Mouse (Mus musculus) hindbrain, embryonic 16.5 days (tissue): ENCODE results near the gene Cacna2d1. TPM values are rescaled to one million over a fixed set of nuclear protein-coding genes. Genes with fewer than 3 reads are reported as not detected.

Source experiments
- ATAC-seq: fragments of 200-750 bp; cut with Nextera tagmentation; 2 replicates; pipeline ENCODE4 v1.8.0; 2017; ENCODE audit warnings: moderate TSS enrichment, moderate library complexity
- H3K27ac ChIP-seq: fragments of 300-500 bp; sonication (generic); 2 replicates; pipeline ENCODE4 v1.5.1; 2014; ENCODE audit warnings: low read depth, mild to moderate bottlenecking, control low read depth, low read length, moderate library complexity
- H3K27me3 ChIP-seq: fragments of 300-500 bp; sonication (generic); replicated peaks from 2 replicates; pipeline ENCODE4 v1.6.1; 2014; ENCODE audit warnings: low read length; ENCODE audit not compliant: control insufficient read depth, insufficient read depth
- H3K36me3 ChIP-seq: fragments of 300-500 bp; sonication (generic); 2 replicates; pipeline ENCODE4 v1.6.1; 2014; ENCODE audit warnings: mild to moderate bottlenecking, low read length, moderate library complexity, mixed read lengths; ENCODE audit not compliant: control insufficient read depth, insufficient read depth
- H3K4me1 ChIP-seq: fragments of 300-500 bp; sonication (generic); 2 replicates; pipeline ENCODE4 v1.6.1; 2014; ENCODE audit warnings: low read depth, low read length; ENCODE audit not compliant: control insufficient read depth, insufficient read depth
- H3K4me2 ChIP-seq: fragments of 300-500 bp; sonication (generic); 2 replicates; pipeline ENCODE4 v1.6.1; 2014; ENCODE audit warnings: mild to moderate bottlenecking, low read length, control low read depth, moderate library complexity
- H3K4me3 ChIP-seq: fragments of 300-500 bp; sonication (generic); 2 replicates; pipeline ENCODE4 v1.5.1; 2014; ENCODE audit warnings: mild to moderate bottlenecking, low read length, control low read depth, moderate library complexity
- H3K9ac ChIP-seq: fragments of 300-500 bp; sonication (generic); 2 replicates; pipeline ENCODE4 v1.6.1; 2014; ENCODE audit warnings: low read depth, mild to moderate bottlenecking, control low read depth, low read length, moderate library complexity
- H3K9me3 ChIP-seq: fragments of 300-500 bp; sonication (generic); 2 replicates; pipeline ENCODE4 v1.6.1; 2014; ENCODE audit warnings: mild to moderate bottlenecking, low read length, moderate library complexity; ENCODE audit not compliant: control insufficient read depth
- WGBS: fragments of 180-500 bp; shearing (Covaris S2); extraction: QIAGEN DNeasy Blood & Tissue Kit; methylation state at CpG from one replicate; pipeline ENCODE4 v1.1.7; 2014; 5-methylcytosine and 5-hydroxymethylcytosine counted together
- polyA plus RNA-seq: library from polyadenylated mRNA; unstranded; fragments of >200 nt; fragmentation: Nextera tagmentation; extraction: Ambion mirVana; gene quantifications from 2 replicates; pipeline ENCODE4 v1.2.1, GENCODE M21; 2015

The Cacna2d1 gene
- polyA plus RNA-seq, 1 experiment from 2014 or later: 30.4 TPM

DNA sequence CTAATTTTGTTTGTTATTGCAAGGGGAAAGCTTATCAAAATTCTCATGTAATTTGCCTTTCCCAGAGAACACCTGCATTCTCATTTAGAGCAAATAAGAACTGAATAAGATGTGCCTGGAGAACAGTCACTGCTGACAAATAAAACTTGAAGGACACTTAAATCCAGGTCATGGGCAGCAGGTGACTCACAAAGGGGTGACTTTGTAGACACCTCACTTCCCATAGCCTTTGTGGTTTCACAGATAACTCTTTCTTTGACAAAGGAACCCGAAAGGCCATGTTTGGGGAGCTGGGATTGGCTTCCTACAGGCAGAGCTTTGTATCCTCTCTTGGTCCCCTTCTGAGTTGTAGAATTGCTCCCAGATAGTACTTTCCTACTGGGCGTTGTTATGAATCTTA is 164.3 kb downstream of the Cacna2d1 start:
- ATAC-seq: no peak
- WGBS: 70% methylated on average over 2 of the region's 2 CpGs
- no peak overlapping the region for H3K4me2 ChIP-seq
- no peaks in the 10 kb centered on the region for H3K27me3 ChIP-seq
- no peak overlapping the region for H3K27ac ChIP-seq
- H3K36me3 ChIP-seq: no peaks in the 10 kb centered on the region
- no peak overlapping the region for H3K9ac ChIP-seq
- no peaks in the 10 kb centered on the region for H3K9me3 ChIP-seq
- no peak overlapping the region for H3K4me3 ChIP-seq
- H3K4me1 ChIP-seq: no peaks in the 10 kb centered on the region

GRCm38 (mm10) chr5:16101820-16102219 is 167.3 kb downstream of the Cacna2d1 start:
- Histone ChIP-seq H3K4me3 (no peak overlapping the region), H3K4me1 (no peaks in the 10 kb centered on the region), H3K4me2 (no peak overlapping the region), H3K9ac (no peak overlapping the region), H3K9me3 (no peaks in the 10 kb centered on the region), H3K36me3 (no peaks in the 10 kb centered on the region), H3K27me3 (no peaks in the 10 kb centered on the region), H3K27ac (no peak overlapping the region)
- WGBS: 76% methylated on average over 1 of the region's 1 CpGs
- no peak for ATAC-seq

DNA sequence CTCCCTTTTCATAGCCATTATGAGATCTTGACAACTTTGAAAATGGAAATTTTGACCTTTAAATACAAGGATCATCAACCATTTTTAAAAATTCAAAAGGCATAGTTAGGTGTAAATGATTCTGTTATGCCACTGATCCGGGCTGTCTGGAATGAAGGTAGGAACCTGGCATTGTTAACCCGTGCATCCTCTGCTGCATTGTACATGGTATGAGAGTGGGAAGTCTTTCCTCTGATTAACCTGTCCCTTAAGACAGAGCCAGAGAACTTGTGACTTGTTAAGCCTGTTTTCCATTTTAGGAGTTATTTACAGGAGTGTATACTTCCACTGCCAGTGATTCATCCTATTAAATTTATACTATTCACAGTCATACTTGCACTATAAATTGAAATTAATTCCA is 171.2 kb downstream of the Cacna2d1 start:
- Histone ChIP-seq H3K4me3 (no peak overlapping the region), H3K27ac (no peak overlapping the region), H3K4me1 (no peaks in the 10 kb centered on the region), H3K9me3 (no peaks in the 10 kb centered on the region), H3K4me2 (no peak overlapping the region), H3K27me3 (no peaks in the 10 kb centered on the region), H3K36me3 (no peaks in the 10 kb centered on the region), H3K9ac (no peak overlapping the region)
- no peak for ATAC-seq
- WGBS: 49% methylated on average over 2 of the region's 2 CpGs

DNA sequence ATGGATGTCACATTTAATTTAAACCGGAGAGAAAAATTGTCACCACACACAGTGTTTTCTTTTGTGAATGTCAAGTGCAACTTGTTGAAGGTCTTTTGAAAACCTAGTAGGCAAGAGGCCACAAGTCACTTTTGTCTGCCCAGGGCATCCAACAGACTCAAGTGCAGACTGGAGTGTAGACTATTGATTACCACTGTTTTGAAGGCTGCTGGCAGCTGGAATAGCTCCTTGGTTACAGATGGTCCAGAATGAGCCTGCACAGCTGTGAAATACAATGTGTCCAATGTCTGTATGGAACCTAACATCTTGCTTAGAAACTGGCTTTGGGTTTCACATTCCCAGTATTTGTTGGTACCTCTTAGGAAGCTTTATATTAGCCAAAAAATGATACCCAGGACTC is 176.2 kb downstream of the Cacna2d1 start:
- no peak overlapping the region for H3K9ac ChIP-seq
- H3K27me3 ChIP-seq: no peaks in the 10 kb centered on the region
- H3K4me1 ChIP-seq: no peaks in the 10 kb centered on the region
- 61% methylated on average over 1 of the region's 1 CpGs for WGBS
- no peak for ATAC-seq
- no peaks in the 10 kb centered on the region for H3K36me3 ChIP-seq
- no peak overlapping the region for H3K4me3 ChIP-seq
- H3K27ac ChIP-seq: no peak overlapping the region
- no peaks in the 10 kb centered on the region for H3K9me3 ChIP-seq
- no peak overlapping the region for H3K4me2 ChIP-seq

- no peak for ATAC-seq
- H3K4me1 ChIP-seq: no peaks in the 10 kb centered on the region
- no peak overlapping the region for H3K4me3 ChIP-seq
- H3K27ac ChIP-seq: no peak overlapping the region
- H3K4me2 ChIP-seq: no peak overlapping the region
- no peaks in the 10 kb centered on the region for H3K27me3 ChIP-seq
- WGBS: 82% methylated on average over 1 of the region's 1 CpGs
- no peaks in the 10 kb centered on the region for H3K36me3 ChIP-seq
- H3K9ac ChIP-seq: no peak overlapping the region
- H3K9me3 ChIP-seq: no peaks in the 10 kb centered on the region
These were observed 179.4 kb downstream of the Cacna2d1 start for GRCm38 (mm10) chr5:16113879-16114278.

DNA sequence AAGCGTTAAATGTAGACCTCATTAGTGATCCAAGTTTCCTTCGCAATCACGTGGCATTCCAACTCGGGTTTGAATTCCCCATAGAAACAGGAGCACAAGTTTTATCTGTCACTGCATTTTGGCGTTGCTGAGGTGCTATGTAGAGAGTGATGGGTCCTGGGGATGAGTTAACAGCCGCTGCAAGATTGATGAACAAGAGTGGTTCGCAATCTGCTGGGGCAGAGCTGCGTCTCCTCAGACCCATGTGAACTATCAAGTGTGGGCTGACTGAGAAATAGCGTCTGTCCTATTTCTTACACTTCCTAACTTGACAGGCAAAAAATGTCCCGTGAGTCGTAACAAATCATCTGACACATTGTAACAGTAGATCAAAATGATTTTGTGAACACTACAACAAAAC is 186.8 kb downstream of the Cacna2d1 start:
- ATAC-seq: peak; percentile 34; the same call in 1 of the 2 replicates
- no peaks in the 10 kb centered on the region for H3K27me3 ChIP-seq
- no peak overlapping the region for H3K4me3 ChIP-seq
- H3K9me3 ChIP-seq: no peaks in the 10 kb centered on the region
- 53% methylated on average over 11 of the region's 11 CpGs for WGBS
- H3K4me1 ChIP-seq: no peaks in the 10 kb centered on the region
- H3K4me2 ChIP-seq: no peak overlapping the region
- no peak overlapping the region for H3K9ac ChIP-seq
- no peak overlapping the region for H3K27ac ChIP-seq
- no peaks in the 10 kb centered on the region for H3K36me3 ChIP-seq

DNA sequence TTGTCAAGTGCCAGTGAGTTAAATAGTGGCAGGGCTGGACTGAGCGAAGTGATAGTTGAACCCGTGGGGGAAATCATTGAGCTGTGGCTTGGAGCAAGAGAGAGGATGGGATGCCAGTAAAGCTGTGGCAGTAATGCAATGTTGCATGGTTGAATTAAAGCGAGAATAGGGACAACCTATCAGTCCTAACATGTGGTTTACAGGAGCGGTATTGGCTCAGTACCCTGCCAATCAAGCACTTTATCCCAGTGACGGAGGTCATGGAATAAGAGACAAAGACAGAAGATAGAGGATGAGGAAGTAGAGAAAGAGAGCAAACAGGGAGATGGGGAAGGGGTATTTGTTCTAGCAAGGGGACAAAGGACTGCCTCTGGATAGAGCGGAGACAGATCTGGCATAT is 187.6 kb downstream of the Cacna2d1 start:
- H3K4me3 ChIP-seq: no peak overlapping the region
- H3K9ac ChIP-seq: no peak overlapping the region
- H3K4me1 ChIP-seq: no peaks in the 10 kb centered on the region
- H3K4me2 ChIP-seq: no peak overlapping the region
- H3K27ac ChIP-seq: no peak overlapping the region
- H3K9me3 ChIP-seq: no peaks in the 10 kb centered on the region
- H3K27me3 ChIP-seq: no peaks in the 10 kb centered on the region
- H3K36me3 ChIP-seq: no peaks in the 10 kb centered on the region
- WGBS: 78% methylated on average over 6 of the region's 6 CpGs
- peak; percentile 69; the same call in 1 of the 2 replicates for ATAC-seq

DNA sequence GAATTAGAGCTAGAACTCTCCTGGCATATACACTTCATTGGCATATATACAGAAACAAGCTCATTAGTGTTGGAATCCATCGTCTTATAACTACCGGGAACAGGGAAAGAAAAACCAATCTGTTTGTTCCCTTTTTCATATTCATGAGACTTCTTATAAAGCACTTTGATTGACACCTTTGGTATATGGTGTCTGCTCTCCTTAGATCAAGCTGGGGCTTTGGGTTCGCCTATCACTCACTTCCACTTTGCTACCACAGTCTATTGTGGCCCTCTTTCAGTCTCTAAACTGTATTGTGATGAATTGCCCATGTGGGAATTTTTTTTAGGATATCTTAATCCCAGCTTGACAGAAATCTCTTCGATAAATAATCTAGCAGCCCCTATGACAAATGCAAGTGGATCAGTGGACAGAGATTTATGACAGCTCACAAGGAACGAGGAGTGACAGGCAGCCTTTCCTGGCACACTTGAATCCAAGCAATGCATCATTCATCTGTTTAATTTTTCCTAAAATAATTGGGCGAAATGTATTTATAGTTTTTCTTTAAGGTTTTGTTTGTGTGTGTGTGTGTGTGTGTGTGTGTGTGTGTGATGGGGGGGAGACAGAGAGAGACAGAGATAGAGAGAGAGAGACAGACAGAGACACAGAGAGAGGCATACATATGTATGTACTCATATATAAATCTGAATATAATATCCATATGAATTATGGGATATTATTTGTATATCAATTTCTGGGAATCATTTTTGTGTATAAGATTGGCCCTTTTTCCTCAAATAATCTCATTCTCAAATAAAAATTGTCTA is 200.0 kb downstream of the Cacna2d1 start:
- peak; percentile 43; the same call in 1 of the 2 replicates for ATAC-seq
- Histone ChIP-seq H3K9ac (no peak overlapping the region), H3K36me3 (no peaks in the 10 kb centered on the region), H3K4me1 (no peaks in the 10 kb centered on the region), H3K27ac (no peak overlapping the region), H3K4me3 (no peak overlapping the region), H3K9me3 (no peaks in the 10 kb centered on the region), H3K4me2 (no peak overlapping the region), H3K27me3 (no peaks in the 10 kb centered on the region)
- WGBS: 38% methylated on average over 6 of the region's 6 CpGs

DNA sequence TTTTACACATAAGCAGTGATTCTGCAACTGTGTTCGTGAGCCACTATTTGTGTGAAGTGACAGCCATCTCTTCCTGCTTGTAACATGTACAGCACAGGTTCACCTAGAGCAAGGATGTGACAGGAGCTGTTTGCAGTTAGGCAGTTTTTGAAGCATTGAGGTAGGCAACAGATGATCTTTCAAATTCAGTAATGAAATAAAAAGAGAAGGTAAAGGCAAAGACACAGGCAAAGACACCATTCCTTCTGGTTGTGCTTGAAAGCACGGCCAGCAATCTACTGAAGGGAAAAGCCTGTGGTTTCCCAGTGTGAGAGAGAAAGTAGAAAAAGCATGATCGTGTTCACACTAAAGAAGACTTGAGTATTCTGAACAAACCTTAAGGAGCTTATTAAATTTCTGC is 201.5 kb downstream of the Cacna2d1 start:
- Histone ChIP-seq H3K4me3 (no peak overlapping the region), H3K9ac (no peak overlapping the region), H3K4me1 (no peaks in the 10 kb centered on the region), H3K4me2 (no peak overlapping the region), H3K36me3 (no peaks in the 10 kb centered on the region), H3K27me3 (no peaks in the 10 kb centered on the region), H3K9me3 (no peaks in the 10 kb centered on the region), H3K27ac (no peak overlapping the region)
- peak; percentile 35; the same call in 1 of the 2 replicates for ATAC-seq
- WGBS: 64% methylated on average over 3 of the region's 3 CpGs
